Mouse (Mus musculus): Measurements from ENCODE around the gene Cabp4. TPM values are rescaled to one million over a fixed set of nuclear protein-coding genes. Genes with fewer than 3 reads are reported as not detected.
"Not testable (repeated sequence)": the region's sequence is repeated elsewhere in the genome, so short reads cannot be mapped to it uniquely, and the experiment has no call there.

The Cabp4 gene
- total RNA-seq, 2 experiments from 2014 or later = 0.43 TPM; not detected in 1

- no peak for ATAC-seq (replicated peaks; ENCODE audit: low FRiP score, poor library complexity, severe bottlenecking)
These were observed 5.0 kb upstream of the Cabp4 start for GRCm38 (mm10) chr19:4148819-4149218.

GRCm38 (mm10) chr19:4148491-4148806, 4.6 kb upstream of the Cabp4 start, which contains the start of gene Coro1b:
Gene Coro1b, plus strand, starts transcription at chr19:4148619.
- peak; percentile 84 for ATAC-seq (replicated peaks; ENCODE audit: low FRiP score, poor library complexity, severe bottlenecking)

GRCm38 (mm10) chr19:4147782-4148490, 4.1 kb upstream of the Cabp4 start:
- ATAC-seq (replicated peaks; ENCODE audit: low FRiP score, poor library complexity, severe bottlenecking) = peak; percentile 20

GRCm38 (mm10) chr19:4147022-4147405, 3.2 kb upstream of the Cabp4 start:
- ATAC-seq (replicated peaks; ENCODE audit: low FRiP score, poor library complexity, severe bottlenecking) = no peak

GRCm38 (mm10) chr19:4146366-4147021, 2.7 kb upstream of the Cabp4 start:
- no peak for ATAC-seq (replicated peaks; ENCODE audit: low FRiP score, poor library complexity, severe bottlenecking)

- no peak for ATAC-seq (replicated peaks; ENCODE audit: low FRiP score, poor library complexity, severe bottlenecking)
These were observed 2.1 kb upstream of the Cabp4 start for GRCm38 (mm10) chr19:4145936-4146335.

- ATAC-seq (replicated peaks; ENCODE audit: low FRiP score, poor library complexity, severe bottlenecking) = no peak
These were observed 991 bp upstream of the Cabp4 start for GRCm38 (mm10) chr19:4144550-4145498.

GRCm38 (mm10) chr19:4142416-4143173, 1.2 kb downstream of the Cabp4 start:
- ATAC-seq (replicated peaks; ENCODE audit: low FRiP score, poor library complexity, severe bottlenecking) = no peak

- ATAC-seq (replicated peaks; ENCODE audit: low FRiP score, poor library complexity, severe bottlenecking) = no peak
These were observed 3.7 kb downstream of the Cabp4 start for GRCm38 (mm10) chr19:4140147-4140546.

GRCm38 (mm10) chr19:4139446-4139845, 4.4 kb downstream of the Cabp4 start, which contains the start of gene Gpr152:
Gene Gpr152, plus strand, starts transcription at chr19:4139787.
- ATAC-seq (replicated peaks; ENCODE audit: low FRiP score, poor library complexity, severe bottlenecking) = no peak

- no peak for ATAC-seq (replicated peaks; ENCODE audit: low FRiP score, poor library complexity, severe bottlenecking)
These were observed 5.9 kb downstream of the Cabp4 start for GRCm38 (mm10) chr19:4137913-4138312.

GRCm38 (mm10) chr19:4136463-4136862, 7.4 kb downstream of the Cabp4 start:
- peak; percentile 64 for ATAC-seq (replicated peaks; ENCODE audit: low FRiP score, poor library complexity, severe bottlenecking)

- peak; percentile 73 for ATAC-seq (replicated peaks; ENCODE audit: low FRiP score, poor library complexity, severe bottlenecking)
These were observed 7.9 kb downstream of the Cabp4 start for GRCm38 (mm10) chr19:4135963-4136345.

GRCm38 (mm10) chr19:4135229-4135962, 8.4 kb downstream of the Cabp4 start:
- not testable (repeated sequence) for ATAC-seq (replicated peaks; ENCODE audit: low FRiP score, poor library complexity, severe bottlenecking)

- ATAC-seq (replicated peaks; ENCODE audit: low FRiP score, poor library complexity, severe bottlenecking) = no peak
These were observed 9.5 kb downstream of the Cabp4 start for GRCm38 (mm10) chr19:4134354-4134753.

GRCm38 (mm10) chr19:4131768-4132167, 12.1 kb downstream of the Cabp4 start:
- ATAC-seq (replicated peaks; ENCODE audit: low FRiP score, poor library complexity, severe bottlenecking) = peak; percentile 53

GRCm38 (mm10) chr19:4131075-4131474, 12.8 kb downstream of the Cabp4 start:
- ATAC-seq (replicated peaks; ENCODE audit: low FRiP score, poor library complexity, severe bottlenecking) = peak; percentile 49

GRCm38 (mm10) chr19:4130106-4130505, 13.7 kb downstream of the Cabp4 start:
- 0 out of 2 replicates have a peak, but pooled peaks have one; percentile 6 for ATAC-seq (replicated peaks; ENCODE audit: low FRiP score, poor library complexity, severe bottlenecking)

- no peak for ATAC-seq (replicated peaks; ENCODE audit: low FRiP score, poor library complexity, severe bottlenecking)
These were observed 14.4 kb downstream of the Cabp4 start for GRCm38 (mm10) chr19:4129462-4129861.

Data from erythroblast, adult 5-6 weeks (primary cell).